Mouse (Mus musculus): Measurements from ENCODE around the gene Ryr3.

DNA sequence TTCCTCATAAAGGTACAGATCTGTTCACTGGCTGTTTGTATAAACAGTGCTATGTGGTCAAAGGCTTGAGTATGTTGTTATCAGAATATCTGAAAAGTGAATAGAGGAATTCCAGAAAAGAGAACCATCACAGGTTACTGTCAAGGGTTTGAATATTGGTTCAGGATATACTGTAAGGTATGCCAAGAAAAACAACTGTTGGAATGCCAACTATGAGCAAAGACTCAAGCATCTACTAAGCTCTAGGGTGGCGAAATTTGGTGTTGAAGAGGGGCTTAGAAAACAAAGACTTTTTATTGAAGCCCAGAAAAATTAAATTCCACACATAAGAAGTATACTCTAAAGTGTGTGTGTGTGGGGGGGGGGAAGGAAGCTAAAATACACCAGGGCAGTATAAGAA, 198.6 kb downstream of the Ryr3 start:
- TF ChIP-seq POLR2A (IDR thresholded peaks at IDR 0.05; ENCODE audit: insufficient read depth, low read depth, low read length) (no peak), CTCF (IDR thresholded peaks at IDR 0.05; ENCODE audit: insufficient read depth, low read depth, low read length) (no peak)

Data from olfactory bulb, adult 2 months (tissue).